Mouse (Mus musculus): ENCODE data around the gene Prkg1.

- TF ChIP-seq CTCF (IDR thresholded peaks at IDR 0.05; ENCODE audit: control insufficient read depth, insufficient read depth, insufficient replicate concordance, low read depth, low read length) (no peak), POLR2A (IDR thresholded peaks at IDR 0.05; ENCODE audit: control insufficient read depth, low read depth, low read length) (no peak)
Observed at GRCm38 (mm10) chr19:31383881-31384280, 381.0 kb downstream of the Prkg1 start.
